Mouse (Mus musculus) intestine, embryonic 16.5 days (tissue): ENCODE data around the gene Uba3. TPM values are rescaled to one million over a fixed set of nuclear protein-coding genes. Genes with fewer than 3 reads are reported as not detected.

Experiments
- ATAC-seq: fragments of 200-750 bp; cut with Nextera tagmentation; 2 replicates; pipeline ENCODE4 v1.8.0; 2017; ENCODE audit warnings: moderate TSS enrichment, moderate library complexity
- H3K27ac ChIP-seq: fragments of 300-500 bp; sonication (generic); 2 replicates; pipeline ENCODE4 v1.5.1; 2014; ENCODE audit warnings: mild to moderate bottlenecking, low read length
- H3K27me3 ChIP-seq: fragments of 300-500 bp; sonication (generic); replicated peaks from 2 replicates; pipeline ENCODE4 v1.6.1; 2014; ENCODE audit warnings: low read length, control low read depth, mixed read lengths; ENCODE audit not compliant: control insufficient read depth, insufficient read depth
- H3K36me3 ChIP-seq: fragments of 300-500 bp; sonication (generic); 2 replicates; pipeline ENCODE4 v1.6.1; 2014; ENCODE audit warnings: low read length, control low read depth; ENCODE audit not compliant: control insufficient read depth, insufficient read depth
- H3K4me1 ChIP-seq: fragments of 300-500 bp; sonication (generic); 2 replicates; pipeline ENCODE4 v1.6.1; 2014; ENCODE audit warnings: low read length, control low read depth, mixed read lengths; ENCODE audit not compliant: control insufficient read depth, insufficient read depth
- H3K4me2 ChIP-seq: fragments of 300-500 bp; sonication (generic); 2 replicates; pipeline ENCODE4 v1.6.1; 2014; ENCODE audit warnings: low read depth, low read length, control low read depth
- H3K4me3 ChIP-seq: fragments of 300-500 bp; sonication (generic); 2 replicates; pipeline ENCODE4 v1.5.1; 2014; ENCODE audit warnings: mild to moderate bottlenecking, low read length
- H3K9ac ChIP-seq: fragments of 300-500 bp; sonication (generic); 2 replicates; pipeline ENCODE4 v1.6.1; 2014; ENCODE audit warnings: low read depth, low read length
- H3K9me3 ChIP-seq: fragments of 300-500 bp; sonication (generic); 2 replicates; pipeline ENCODE4 v1.6.1; 2016; ENCODE audit warnings: low read length, control low read depth; ENCODE audit not compliant: control insufficient read depth
- WGBS: fragments of 180-500 bp; shearing (Covaris S2); extraction: QIAGEN DNeasy Blood & Tissue Kit; methylation state at CpG from one replicate; pipeline ENCODE4 v1.1.7; 2014; 5-methylcytosine and 5-hydroxymethylcytosine counted together
- polyA plus RNA-seq: library from polyadenylated mRNA; unstranded; fragments of >200 nt; fragmentation: Nextera tagmentation; extraction: Ambion mirVana; gene quantifications from 2 replicates; pipeline ENCODE4 v1.2.1, GENCODE M21; 2015

Uba3 gene
- polyA plus RNA-seq, 1 experiment from 2014 or later: 53.7 TPM

DNA sequence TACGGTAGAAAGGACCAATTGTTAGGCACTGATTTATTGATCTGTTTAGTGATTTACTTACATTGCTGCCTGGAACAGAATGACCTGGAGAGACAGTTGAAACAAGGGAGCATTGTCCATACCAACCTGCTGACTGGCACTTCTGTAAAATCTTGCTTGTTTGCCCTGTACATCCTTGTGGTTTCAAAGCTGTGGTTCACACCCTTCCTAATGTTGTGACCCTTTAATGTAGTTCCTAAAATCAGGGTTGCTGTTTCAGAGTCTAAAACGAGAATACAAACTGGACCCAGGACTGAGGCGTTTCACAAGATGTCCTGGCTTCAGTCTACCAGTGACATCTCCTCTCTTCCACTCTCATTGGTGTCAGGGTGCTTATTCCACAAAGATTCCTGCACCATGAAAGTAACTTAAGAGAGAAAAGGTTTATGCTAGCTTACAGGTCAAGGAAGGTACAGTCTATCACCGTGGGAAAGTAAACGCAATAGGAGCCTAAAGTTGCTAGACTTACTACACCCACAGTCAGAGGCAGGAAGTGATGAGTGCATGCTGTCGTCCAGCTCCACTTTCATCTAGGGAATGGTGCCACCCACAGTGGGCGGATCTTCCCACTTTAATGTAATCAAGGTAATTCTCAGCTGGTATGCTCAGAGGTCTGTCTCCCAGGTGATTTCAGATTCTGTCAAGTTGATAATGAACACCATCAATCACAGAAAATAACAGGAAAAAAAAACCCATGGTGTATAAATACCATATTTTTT lies 29.6 kb upstream of the Uba3 start:
- H3K4me2 ChIP-seq: no peak overlapping the region
- no peaks in the 10 kb centered on the region; the same call in 1 of the 2 replicates for H3K36me3 ChIP-seq
- no peak overlapping the region for H3K9ac ChIP-seq
- H3K4me1 ChIP-seq: no peaks in the 10 kb centered on the region
- no peak overlapping the region for H3K4me3 ChIP-seq
- no peaks in the 10 kb centered on the region for H3K9me3 ChIP-seq
- no peak overlapping the region for H3K27ac ChIP-seq
- no peak for ATAC-seq
- no peaks in the 10 kb centered on the region for H3K27me3 ChIP-seq
- 76% methylated on average over 7 of the region's 7 CpGs for WGBS

DNA sequence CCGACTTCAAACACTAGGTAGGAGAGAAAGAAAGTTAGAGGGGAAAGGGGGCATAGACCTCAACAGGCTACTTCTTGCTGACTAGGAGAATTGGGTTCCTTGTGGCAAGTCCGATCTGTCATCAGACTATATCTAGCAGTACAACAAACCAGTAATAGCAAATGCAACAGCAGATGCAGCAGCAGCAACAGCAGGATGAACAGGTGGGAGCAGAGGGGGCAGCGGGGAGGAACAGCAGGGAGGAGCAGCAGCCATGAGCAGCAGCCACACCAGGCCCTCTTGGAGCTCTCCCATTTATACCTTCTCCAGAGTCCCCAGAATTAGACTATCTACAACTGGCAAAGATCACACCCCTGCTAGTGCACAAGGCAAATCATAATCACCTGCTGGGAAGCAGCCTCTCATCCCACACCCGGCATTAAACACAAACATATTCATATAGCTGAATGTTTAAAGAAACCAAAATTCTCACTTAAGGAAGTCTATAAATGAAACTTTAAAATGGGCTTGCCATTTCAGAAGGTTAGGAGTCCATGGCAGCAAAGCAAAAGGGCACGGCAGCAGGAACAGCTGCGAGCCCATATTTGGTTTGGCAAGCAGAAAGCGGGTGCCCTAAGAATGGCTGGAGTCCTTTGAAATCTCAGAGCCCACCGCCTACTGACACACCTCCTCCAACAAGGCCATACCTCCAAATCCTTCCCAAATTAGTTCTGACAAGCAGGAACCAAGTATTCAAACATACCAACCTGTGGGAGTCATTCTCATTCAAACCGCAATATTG lies 21.8 kb upstream of the Uba3 start:
- Histone ChIP-seq H3K27ac (no peak overlapping the region), H3K4me1 (peaks cover 2% of the 10 kb centered on the region; the same call in 1 of the 2 replicates), H3K9ac (no peak overlapping the region), H3K36me3 (0 out of 2 replicates have a peak, but pooled peaks cover 2% of the 10 kb centered on the region), H3K4me2 (no peak overlapping the region), H3K9me3 (no peaks in the 10 kb centered on the region), H3K4me3 (no peak overlapping the region), H3K27me3 (no peaks in the 10 kb centered on the region)
- ATAC-seq: no peak
- WGBS: 95% methylated on average over 9 of the region's 9 CpGs

- H3K4me3 ChIP-seq: no peak overlapping the region
- ATAC-seq: no peak
- 0 out of 2 replicates have a peak, but pooled peaks cover 2% of the 10 kb centered on the region for H3K36me3 ChIP-seq
- whole genome bisulfite sequencing: 67% methylated on average over 1 of the region's 1 CpGs
- peaks cover 8% of the 10 kb centered on the region for H3K4me1 ChIP-seq
- H3K4me2 ChIP-seq: no peak overlapping the region
- H3K9ac ChIP-seq: no peak overlapping the region
- no peaks in the 10 kb centered on the region for H3K9me3 ChIP-seq
- no peak overlapping the region for H3K27ac ChIP-seq
- no peaks in the 10 kb centered on the region for H3K27me3 ChIP-seq
These were observed 20.6 kb upstream of the Uba3 start for GRCm38 (mm10) chr6:97226083-97226491.

- ATAC-seq: no peak
- Histone ChIP-seq H3K36me3 (0 out of 2 replicates have a peak, but pooled peaks cover 2% of the 10 kb centered on the region), H3K27ac (no peak overlapping the region), H3K9me3 (no peaks in the 10 kb centered on the region), H3K27me3 (no peaks in the 10 kb centered on the region), H3K4me3 (no peak overlapping the region), H3K9ac (no peak overlapping the region), H3K4me1 (peaks cover 8% of the 10 kb centered on the region), H3K4me2 (no peak overlapping the region)
- WGBS: 93% methylated on average over 8 of the region's 8 CpGs
These were observed 19.1 kb upstream of the Uba3 start for GRCm38 (mm10) chr6:97224505-97224904.

GRCm38 (mm10) chr6:97223566-97223965 lies 18.1 kb upstream of the Uba3 start:
- WGBS: 80% methylated on average over 4 of the region's 4 CpGs
- H3K27me3 ChIP-seq: no peaks in the 10 kb centered on the region
- no peak for ATAC-seq
- no peak overlapping the region for H3K4me2 ChIP-seq
- H3K4me3 ChIP-seq: no peak overlapping the region
- no peak overlapping the region for H3K27ac ChIP-seq
- H3K9me3 ChIP-seq: no peaks in the 10 kb centered on the region
- H3K9ac ChIP-seq: no peak overlapping the region
- H3K4me1 ChIP-seq: peaks cover 8% of the 10 kb centered on the region
- H3K36me3 ChIP-seq: no peaks in the 10 kb centered on the region

- Histone ChIP-seq H3K4me1 (peaks cover 8% of the 10 kb centered on the region), H3K9ac (no peak overlapping the region), H3K9me3 (no peaks in the 10 kb centered on the region), H3K27ac (no peak overlapping the region), H3K36me3 (no peaks in the 10 kb centered on the region), H3K27me3 (no peaks in the 10 kb centered on the region), H3K4me3 (no peak overlapping the region), H3K4me2 (no peak overlapping the region)
- ATAC-seq: no peak
- WGBS: 54% methylated on average over 5 of the region's 5 CpGs
These were observed 17.6 kb upstream of the Uba3 start for GRCm38 (mm10) chr6:97222931-97223467.

DNA sequence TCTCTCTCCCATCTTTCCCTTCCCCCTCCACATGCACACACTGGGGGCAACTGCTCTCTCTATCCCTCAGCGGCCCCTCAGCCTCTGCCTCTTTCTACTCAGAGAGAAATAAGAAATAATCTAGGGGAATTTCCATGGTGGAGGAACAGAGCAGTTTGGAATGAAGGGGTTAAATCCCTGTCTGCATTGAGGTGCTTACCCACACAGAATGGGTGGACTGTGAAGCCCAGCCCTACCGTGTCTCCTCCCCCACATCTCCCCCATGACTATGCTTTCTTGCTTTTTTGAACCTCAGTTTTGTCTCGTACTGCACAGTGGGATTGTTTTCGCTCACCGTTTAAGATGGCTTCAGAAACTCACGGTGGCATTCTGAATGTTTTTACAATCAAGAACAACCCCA lies 16.9 kb upstream of the Uba3 start:
- Histone ChIP-seq H3K9ac (no peak overlapping the region), H3K4me1 (peaks cover 8% of the 10 kb centered on the region), H3K27ac (no peak overlapping the region), H3K4me2 (no peak overlapping the region), H3K4me3 (no peak overlapping the region), H3K36me3 (no peaks in the 10 kb centered on the region), H3K27me3 (no peaks in the 10 kb centered on the region), H3K9me3 (no peaks in the 10 kb centered on the region)
- 58% methylated on average over 6 of the region's 6 CpGs for WGBS
- no peak for ATAC-seq

GRCm38 (mm10) chr6:97221205-97222025 lies 16.0 kb upstream of the Uba3 start:
- Histone ChIP-seq H3K36me3 (no peaks in the 10 kb centered on the region), H3K9me3 (no peaks in the 10 kb centered on the region), H3K4me3 (no peak overlapping the region), H3K27me3 (no peaks in the 10 kb centered on the region), H3K27ac (no peak overlapping the region), H3K4me1 (peaks cover 8% of the 10 kb centered on the region), H3K4me2 (no peak overlapping the region), H3K9ac (no peak overlapping the region)
- no peak for ATAC-seq
- WGBS: 64% methylated on average over 15 of the region's 15 CpGs

- Histone ChIP-seq H3K4me1 (peaks cover 8% of the 10 kb centered on the region), H3K9ac (no peak overlapping the region), H3K4me2 (no peak overlapping the region), H3K27ac (no peak overlapping the region), H3K27me3 (no peaks in the 10 kb centered on the region), H3K36me3 (no peaks in the 10 kb centered on the region), H3K4me3 (no peak overlapping the region), H3K9me3 (no peaks in the 10 kb centered on the region)
- 84% methylated on average over 2 of the region's 5 CpGs for WGBS
- no peak for ATAC-seq
These were observed 15.2 kb upstream of the Uba3 start for GRCm38 (mm10) chr6:97220672-97221071.
